Mouse (Mus musculus) CH12.LX (cell line): ENCODE results near the gene Ms4a8a. TPM values are rescaled to one million over a fixed set of nuclear protein-coding genes. Genes with fewer than 3 reads are reported as not detected.

Source experiments
- DNase-seq: peaks from one replicate; pipeline ENCODE4 v3.0.0-alpha.2; 2013; ENCODE audit errors: extremely low read depth
- H3K27ac ChIP-seq: 2 replicates; pipeline ENCODE4 v1.5.1; 2012; ENCODE audit warnings: low read depth, mild to moderate bottlenecking, control low read depth, moderate library complexity; ENCODE audit not compliant: insufficient read depth
- H3K27me3 ChIP-seq: replicated peaks from 2 replicates; pipeline ENCODE3; 2012; ENCODE audit warnings: inconsistent platforms
- H3K36me3 ChIP-seq, 2 experiments: replicated peaks in 1 of 2; 2 replicates each; pipeline versions ENCODE3 to v1.6.1; 2012; ENCODE audit warnings: inconsistent platforms in 1 of 2, low read length in 1 of 2, mild to moderate bottlenecking in 1 of 2, mixed read lengths in 1 of 2, moderate library complexity in 1 of 2; ENCODE audit not compliant: control insufficient read depth in 1 of 2, insufficient read depth in 1 of 2
- H3K4me1 ChIP-seq, 2 experiments: 2 replicates each; pipeline ENCODE4 v1.6.1; 2012; ENCODE audit warnings: inconsistent platforms in 1 of 2, moderate library complexity in 1 of 2; ENCODE audit not compliant: insufficient read depth in 2 of 2, control insufficient read depth in 1 of 2
- H3K4me2 ChIP-seq: 2 replicates; pipeline ENCODE4 v1.6.1; 2012; ENCODE audit warnings: low read depth, mild to moderate bottlenecking, control low read depth; ENCODE audit not compliant: poor library complexity, insufficient read depth, severe bottlenecking
- H3K4me3 ChIP-seq, 3 experiments: fragments of 150-350 bp in 1 of 3; sonication (generic) in 1 of 3; replicated peaks in 1 of 3; 2 replicates each; pipeline versions ENCODE3 to v1.5.1; 2011 to 2012; ENCODE audit warnings: low read depth in 2 of 3, low read length in 2 of 3, mild to moderate bottlenecking in 2 of 3, moderate library complexity in 2 of 3, control low read depth in 1 of 3, improper control_type of control experiment in 1 of 3, inconsistent platforms in 1 of 3, mixed read lengths in 1 of 3; ENCODE audit not compliant: poor library complexity in 1 of 3
- H3K79me2 ChIP-seq: replicated peaks from 2 replicates; pipeline ENCODE4 v1.6.1; 2012; ENCODE audit warnings: mild to moderate bottlenecking, moderate library complexity; ENCODE audit not compliant: control insufficient read depth, poor library complexity, insufficient read depth, severe bottlenecking; ENCODE audit errors: extremely low read depth
- H3K9ac ChIP-seq: 2 replicates; pipeline ENCODE4 v1.6.1; 2012; ENCODE audit warnings: low read depth, mild to moderate bottlenecking, control low read depth, moderate library complexity; ENCODE audit not compliant: insufficient read depth
- H3K9me3 ChIP-seq: replicated peaks from 2 replicates; pipeline ENCODE3; 2012; ENCODE audit warnings: low read length, inconsistent platforms, mixed read lengths
- CTCF ChIP-seq, 2 experiments: IDR thresholded peaks in 1 of 2; conservative IDR thresholded peaks in 1 of 2; 2 replicates each; pipeline ENCODE4 v1.5.1; 2011 to 2012; ENCODE audit warnings: low read depth in 2 of 2, low read length in 2 of 2, improper control_type of control experiment in 1 of 2, inconsistent platforms in 1 of 2, mild to moderate bottlenecking in 1 of 2, moderate library complexity in 1 of 2
- IRF4 ChIP-seq: IDR thresholded peaks from 2 replicates; pipeline ENCODE4 v1.6.1; 2014; ENCODE audit warnings: low read depth, mild to moderate bottlenecking, inconsistent platforms, low read length, improper control_type of control experiment
- JUND ChIP-seq: conservative IDR thresholded peaks from 2 replicates; pipeline ENCODE4 v1.6.1; 2011; ENCODE audit warnings: low read depth, low read length, improper control_type of control experiment
- KAT2A ChIP-seq: IDR thresholded peaks from 2 replicates; pipeline ENCODE4 v1.6.1; 2012; ENCODE audit warnings: low read length, improper control_type of control experiment, inconsistent platforms; ENCODE audit not compliant: insufficient replicate concordance
- MEF2A ChIP-seq: IDR thresholded peaks from 2 replicates; pipeline ENCODE4 v1.6.1; 2014; ENCODE audit warnings: low read depth, mild to moderate bottlenecking, inconsistent platforms, low read length, improper control_type of control experiment, borderline replicate concordance
- MYC ChIP-seq: IDR thresholded peaks from 2 replicates; pipeline ENCODE4 v1.6.1; 2011; ENCODE audit warnings: low read depth, mild to moderate bottlenecking, improper control_type of control experiment, low read length
- NRF1 ChIP-seq: IDR thresholded peaks from 2 replicates; pipeline ENCODE4 v1.6.1; 2014; ENCODE audit warnings: low read depth, mild to moderate bottlenecking, inconsistent platforms, low read length, improper control_type of control experiment, moderate library complexity
- POLR2A ChIP-seq: IDR thresholded peaks from 2 replicates; pipeline ENCODE4 v1.6.1; 2011; ENCODE audit warnings: low read depth, mild to moderate bottlenecking, improper control_type of control experiment, low read length
- SIN3A ChIP-seq: IDR thresholded peaks from 2 replicates; pipeline ENCODE4 v1.6.1; 2012; ENCODE audit warnings: low read length, improper control_type of control experiment, inconsistent platforms
- TBP ChIP-seq: conservative IDR thresholded peaks from 2 replicates; pipeline ENCODE4 v1.6.1; 2011; ENCODE audit warnings: low read depth, low read length, improper control_type of control experiment
- UBTF ChIP-seq: IDR thresholded peaks from 2 replicates; pipeline ENCODE4 v1.6.1; 2012; ENCODE audit warnings: low read depth, mild to moderate bottlenecking, inconsistent platforms, low read length, improper control_type of control experiment, moderate library complexity
- ZC3H11A ChIP-seq: IDR thresholded peaks from 2 replicates; pipeline ENCODE4 v1.6.1; 2012; ENCODE audit warnings: low read depth, mild to moderate bottlenecking, inconsistent platforms, low read length, improper control_type of control experiment
- dilution Hi-C: fragments of 300-500 bp; cut with MboI; formaldehyde crosslinking; loops from 2 replicates; pipeline ENCODE4 v1.14.3; 2020; ENCODE audit warnings: low sequenced_read_pairs; ENCODE audit not compliant: extremely low pct_unique_long_range_greater_than_20kb, extremely low pct_ligation_motif_present
- in situ Hi-C: fragments of 300-500 bp; cut with MboI; formaldehyde crosslinking; loops from 3 replicates; pipeline ENCODE4 v1.14.3; 2019; ENCODE audit warnings: low sequenced_read_pairs, low pct_ligation_motif_present, low pct_unique_long_range_greater_than_20kb, mixed read lengths
- polyA plus RNA-seq: library from polyadenylated mRNA; unstranded; fragments of >175 nt; gene quantifications from 2 replicates; pipeline ENCODE4 v1.2.1, GENCODE M21; 2012; ENCODE audit warnings: low read depth; ENCODE audit not compliant: insufficient read length
- total RNA-seq, 2 experiments: library from RNA; depleted of rRNA; stranded (reverse); fragments of 300-350 nt in 1 of 2; fragments of >200 nt in 1 of 2; gene quantifications; 2 replicates each; pipeline ENCODE4 v1.2.3; 2012 to 2014

Ms4a8a gene
- total and polyA plus RNA-seq, 3 experiments = not detected

DNA sequence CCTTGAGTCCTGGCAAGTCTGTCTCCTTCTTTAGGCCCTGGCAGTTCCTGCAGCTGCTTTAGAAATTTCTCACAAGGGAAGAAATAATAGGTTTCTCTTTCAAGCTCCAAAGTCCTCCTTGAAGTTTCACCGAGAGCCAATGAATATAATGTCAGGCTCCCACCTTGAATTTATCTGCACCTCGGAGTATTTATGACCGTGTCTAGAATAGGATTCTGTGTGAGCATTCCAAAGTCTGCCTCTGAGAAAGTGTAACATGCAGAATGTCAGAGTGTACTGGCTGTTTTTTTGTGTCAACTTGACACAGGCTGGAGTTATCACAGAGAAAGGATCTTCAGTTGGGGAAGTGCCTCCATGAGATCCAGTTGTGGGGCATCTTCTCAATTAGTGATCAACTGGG, 63.0 kb downstream of the Ms4a8a start, which contains the start of gene Ms4a18:
Gene Ms4a18 (minus strand): TSS at position 141 of the 400 bp plus-strand sequence.
- Histone ChIP-seq H3K9me3 (peaks cover 7% of the 10 kb centered on the region), H3K4me1 (peaks cover 0 to 20% of the 10 kb centered on the region in 2 experiments; a peak in 2 of 4 replicates), H3K79me2 (no peaks in the 10 kb centered on the region), H3K36me3 (no peaks in the 10 kb centered on the region), H3K4me2 (no peak within 1 kb of the TSS), H3K27ac (no peak within 1 kb of the TSS), H3K4me3 (no peak within 1 kb of the TSS), H3K27me3 (no peaks in the 10 kb centered on the region), H3K9ac (no peak within 1 kb of the TSS)
- TF ChIP-seq POLR2A = no peak
- no peak for TF ChIP-seq MYC
- TF ChIP-seq CTCF (conservative IDR thresholded peaks at IDR 0.05 in 1 of 2, IDR thresholded peaks at IDR 0.05 in 1 of 2; ENCODE audit: low read depth in 2 of 2, low read length in 2 of 2) = no peak
- no peak for TF ChIP-seq JUND
- TF ChIP-seq ZC3H11A = no peak
- no peak for TF ChIP-seq UBTF
- TF ChIP-seq NRF1 = no peak
- no peak for TF ChIP-seq TBP
- no peak for TF ChIP-seq KAT2A
- TF ChIP-seq SIN3A = no peak
- TF ChIP-seq MEF2A = no peak
- TF ChIP-seq IRF4 = no peak
- dilution Hi-C loops = no loop called here
- DNase-seq = no peak
- in situ Hi-C loops = no loop called here

Other genes starting within 250 kb of the Ms4a8a start
- 84.5 and 86.7 TPM in 2 replicates for gene Slc15a3, start 241.4 kb downstream of the Ms4a8a start, total RNA-seq (2012; rRNA removed)
- gene Slc15a3, start 241.4 kb downstream of the Ms4a8a start, total RNA-seq (2014; rRNA removed) = 89.3 and 94.3 TPM in 2 replicates
- gene Slc15a3, start 241.4 kb downstream of the Ms4a8a start, polyA plus RNA-seq = 217 and 219 TPM in 2 replicates
- gene Tmem132a, start 211.2 kb downstream of the Ms4a8a start, total RNA-seq (2012; rRNA removed) = 2.0 and 2.9 TPM in 2 replicates
- 0.05 TPM in 1 of 2 replicates, not detected in the other for gene Tmem132a, start 211.2 kb downstream of the Ms4a8a start, total RNA-seq (2014; rRNA removed)
- 20.2 and 22.9 TPM in 2 replicates for gene Tmem132a, start 211.2 kb downstream of the Ms4a8a start, polyA plus RNA-seq
- 32.9 and 34.0 TPM in 2 replicates for gene Tmem109, start 199.1 kb downstream of the Ms4a8a start, total RNA-seq (2012; rRNA removed)
- 14.8 and 17.9 TPM in 2 replicates for gene Tmem109, start 199.1 kb downstream of the Ms4a8a start, total RNA-seq (2014; rRNA removed)
- 46.3 and 51.5 TPM in 2 replicates for gene Tmem109, start 199.1 kb downstream of the Ms4a8a start, polyA plus RNA-seq
- gene Prpf19, start 185.9 kb downstream of the Ms4a8a start, total RNA-seq (2012; rRNA removed) = 115 and 153 TPM in 2 replicates
- 357 and 364 TPM in 2 replicates for gene Prpf19, start 185.9 kb downstream of the Ms4a8a start, total RNA-seq (2014; rRNA removed)
- 244 and 355 TPM in 2 replicates for gene Prpf19, start 185.9 kb downstream of the Ms4a8a start, polyA plus RNA-seq
- gene Zp1, start 160.5 kb downstream of the Ms4a8a start, total RNA-seq (2012; rRNA removed) = not detected in 2 replicates
- gene Zp1, start 160.5 kb downstream of the Ms4a8a start, total RNA-seq (2014; rRNA removed) = 0.26 TPM in 1 of 2 replicates, not detected in the other
- not detected in 2 replicates for gene Zp1, start 160.5 kb downstream of the Ms4a8a start, polyA plus RNA-seq
- gene Ptgdr2, start 143.9 kb downstream of the Ms4a8a start, total RNA-seq (2012; rRNA removed) = 0.13 and 0.17 TPM in 2 replicates
- not detected in 2 replicates for gene Ptgdr2, start 143.9 kb downstream of the Ms4a8a start, total RNA-seq (2014; rRNA removed)
- not detected in 2 replicates for gene Ptgdr2, start 143.9 kb downstream of the Ms4a8a start, polyA plus RNA-seq
- gene Ccdc86, start 131.8 kb downstream of the Ms4a8a start, total RNA-seq (2012; rRNA removed) = 10.8 and 18.6 TPM in 2 replicates
- 8.5 and 9.5 TPM in 2 replicates for gene Ccdc86, start 131.8 kb downstream of the Ms4a8a start, total RNA-seq (2014; rRNA removed)
- 36.8 and 44.8 TPM in 2 replicates for gene Ccdc86, start 131.8 kb downstream of the Ms4a8a start, polyA plus RNA-seq
- not detected in 2 replicates for gene Ms4a10, start 106.4 kb downstream of the Ms4a8a start, total RNA-seq (2012; rRNA removed)
- gene Ms4a10, start 106.4 kb downstream of the Ms4a8a start, total RNA-seq (2014; rRNA removed) = not detected in 2 replicates
- gene Ms4a10, start 106.4 kb downstream of the Ms4a8a start, polyA plus RNA-seq = not detected in 2 replicates
- gene Ms4a15, start 87.9 kb downstream of the Ms4a8a start, total RNA-seq (2012; rRNA removed) = not detected in 2 replicates
- gene Ms4a15, start 87.9 kb downstream of the Ms4a8a start, total RNA-seq (2014; rRNA removed) = not detected in 2 replicates
- 0.37 TPM in 1 of 2 replicates, not detected in the other for gene Ms4a15, start 87.9 kb downstream of the Ms4a8a start, polyA plus RNA-seq
- not detected in 2 replicates for gene Ms4a18, start 63.1 kb downstream of the Ms4a8a start, total RNA-seq (2012; rRNA removed)
- gene Ms4a18, start 63.1 kb downstream of the Ms4a8a start, total RNA-seq (2014; rRNA removed) = not detected in 2 replicates
- gene Ms4a18, start 63.1 kb downstream of the Ms4a8a start, polyA plus RNA-seq = not detected in 2 replicates
- gene 1700017D01Rik, start 49.8 kb upstream of the Ms4a8a start, total RNA-seq (2012; rRNA removed) = not detected in 2 replicates
- not detected in 2 replicates for gene 1700017D01Rik, start 49.8 kb upstream of the Ms4a8a start, total RNA-seq (2014; rRNA removed)
- not detected in 2 replicates for gene 1700017D01Rik, start 49.8 kb upstream of the Ms4a8a start, polyA plus RNA-seq
- gene 1700025F22Rik, start 84.2 kb upstream of the Ms4a8a start, total RNA-seq (2012; rRNA removed) = not detected in 2 replicates
- not detected in 2 replicates for gene 1700025F22Rik, start 84.2 kb upstream of the Ms4a8a start, total RNA-seq (2014; rRNA removed)
- gene 1700025F22Rik, start 84.2 kb upstream of the Ms4a8a start, polyA plus RNA-seq = not detected in 2 replicates
- gene Ms4a13, start 115.6 kb upstream of the Ms4a8a start, total RNA-seq (2012; rRNA removed) = not detected in 2 replicates
- gene Ms4a13, start 115.6 kb upstream of the Ms4a8a start, total RNA-seq (2014; rRNA removed) = not detected in 2 replicates
- gene Ms4a13, start 115.6 kb upstream of the Ms4a8a start, polyA plus RNA-seq = not detected in 2 replicates
- gene Ms4a12, start 151.3 kb upstream of the Ms4a8a start, total RNA-seq (2012; rRNA removed) = not detected in 2 replicates
- gene Ms4a12, start 151.3 kb upstream of the Ms4a8a start, total RNA-seq (2014; rRNA removed) = not detected in 2 replicates
- gene Ms4a12, start 151.3 kb upstream of the Ms4a8a start, polyA plus RNA-seq = not detected in 2 replicates
- 106 and 137 TPM in 2 replicates for gene Ms4a1, start 185.1 kb upstream of the Ms4a8a start, total RNA-seq (2012; rRNA removed)
- gene Ms4a1, start 185.1 kb upstream of the Ms4a8a start, total RNA-seq (2014; rRNA removed) = 642 and 726 TPM in 2 replicates
- gene Ms4a1, start 185.1 kb upstream of the Ms4a8a start, polyA plus RNA-seq = 345 and 387 TPM in 2 replicates
- gene Ms4a5, start 202.8 kb upstream of the Ms4a8a start, total RNA-seq (2012; rRNA removed) = not detected in 2 replicates
- gene Ms4a5, start 202.8 kb upstream of the Ms4a8a start, total RNA-seq (2014; rRNA removed) = not detected in 2 replicates
- gene Ms4a5, start 202.8 kb upstream of the Ms4a8a start, polyA plus RNA-seq = not detected in 2 replicates
- gene Ms4a14, start 233.4 kb upstream of the Ms4a8a start, total RNA-seq (2012; rRNA removed) = not detected in 2 replicates
- not detected in 2 replicates for gene Ms4a14, start 233.4 kb upstream of the Ms4a8a start, total RNA-seq (2014; rRNA removed)
- gene Ms4a14, start 233.4 kb upstream of the Ms4a8a start, polyA plus RNA-seq = 0.12 and 0.17 TPM in 2 replicates